Mouse (Mus musculus): ENCODE data around the gene Gm21992. TPM values are rescaled to one million over a fixed set of nuclear protein-coding genes. Genes with fewer than 3 reads are reported as not detected.
"Not testable (repeated sequence)": the region's sequence is repeated elsewhere in the genome, so short reads cannot be mapped to it uniquely, and the experiment has no call there.

The Gm21992 gene
- polyA plus RNA-seq, 1 experiment from 2014 or later, result 47.3 TPM

DNA sequence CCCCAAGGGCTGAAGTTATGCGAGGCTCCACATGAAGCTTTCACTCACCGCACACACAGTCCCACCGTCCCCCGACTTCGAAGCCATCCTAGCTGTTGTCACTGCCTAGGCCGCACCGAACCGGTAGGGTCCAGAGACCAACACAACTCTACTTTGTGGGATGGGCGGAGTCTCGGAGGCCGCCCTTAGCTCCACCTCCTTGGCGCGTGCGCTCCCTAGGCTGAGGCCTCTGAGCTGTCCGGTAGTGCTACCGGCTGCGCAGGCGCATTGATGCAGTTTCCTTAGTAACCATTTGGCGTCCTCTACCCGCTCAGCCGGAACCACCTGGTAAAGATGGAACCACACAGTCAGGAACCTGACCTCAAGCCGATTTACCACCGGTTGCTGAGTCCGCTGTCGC is 27.7 kb upstream of the Gm21992 start, which contains the start of the genes Ccs and Ccdc87:
TSS of gene Ccs (minus strand) at position 184 of the 400 bp plus-strand sequence.
TSS of gene Ccdc87 (plus strand) at position 218 of the 400 bp plus-strand sequence.
- H3K9ac ChIP-seq (replicated peaks), result peak within 1 kb of the TSS; percentile 73
- H3K27ac ChIP-seq (replicated peaks), result no peak within 1 kb of the TSS; the same call in 1 of the 2 replicates
- ATAC-seq (ENCODE audit: low FRiP score, low read depth), result peak; percentile 97
- under 1% methylated on average over 25 of the region's 25 CpGs for WGBS
- H3K4me3 ChIP-seq, result peak within 1 kb of the TSS; percentile 62
- H3K27me3 ChIP-seq, result peaks cover 31% of the 10 kb centered on the region
- H3K36me3 ChIP-seq, result no peaks in the 10 kb centered on the region
- peak within 1 kb of the TSS; percentile 97 for H3K4me2 ChIP-seq (replicated peaks)
- H3K9me3 ChIP-seq, result no peaks in the 10 kb centered on the region
- peaks cover 19% of the 10 kb centered on the region for H3K4me1 ChIP-seq

DNA sequence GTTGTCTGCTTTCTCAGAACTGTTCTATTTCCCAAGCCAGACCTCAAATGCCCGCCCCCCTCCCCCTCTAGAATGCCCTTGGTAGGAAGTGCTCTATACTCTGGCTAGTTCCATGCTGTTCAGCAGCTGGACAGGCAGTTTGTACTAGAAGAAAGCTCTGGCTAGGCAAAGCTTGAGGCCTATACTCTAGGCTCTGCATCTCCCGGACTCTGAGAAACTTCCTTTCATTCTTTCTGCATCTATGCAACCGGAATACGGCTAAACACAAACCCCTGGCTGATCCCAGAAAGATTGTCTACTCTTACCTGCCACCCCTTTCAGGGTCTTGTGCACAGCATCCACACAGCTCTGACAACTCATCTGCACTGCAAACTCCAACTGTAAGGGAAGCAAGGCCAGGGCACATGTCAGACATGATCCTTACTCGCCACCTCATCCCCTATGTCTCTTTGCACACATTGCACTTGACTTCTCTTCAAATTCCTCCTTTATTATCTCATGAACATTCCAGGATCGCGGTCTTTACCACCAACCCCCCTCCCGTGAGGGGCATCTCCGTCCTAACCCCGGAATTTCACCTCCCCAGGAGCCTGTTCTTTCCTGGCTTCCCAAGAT is 27.2 kb upstream of the Gm21992 start:
- Histone ChIP-seq H3K4me3 (peak overlapping the region; percentile 62), H3K9ac (replicated peaks) (peak overlapping the region; percentile 73), H3K4me1 (peaks cover 19% of the 10 kb centered on the region), H3K4me2 (replicated peaks) (peak overlapping the region; percentile 97), H3K9me3 (no peaks in the 10 kb centered on the region), H3K27ac (replicated peaks) (no peak overlapping the region; the same call in 1 of the 2 replicates), H3K36me3 (no peaks in the 10 kb centered on the region), H3K27me3 (peaks cover 31% of the 10 kb centered on the region)
- 34% methylated on average over 10 of the region's 10 CpGs for WGBS
- peak; percentile 39; the same call in 1 of the 2 replicates for ATAC-seq (ENCODE audit: low FRiP score, low read depth)

DNA sequence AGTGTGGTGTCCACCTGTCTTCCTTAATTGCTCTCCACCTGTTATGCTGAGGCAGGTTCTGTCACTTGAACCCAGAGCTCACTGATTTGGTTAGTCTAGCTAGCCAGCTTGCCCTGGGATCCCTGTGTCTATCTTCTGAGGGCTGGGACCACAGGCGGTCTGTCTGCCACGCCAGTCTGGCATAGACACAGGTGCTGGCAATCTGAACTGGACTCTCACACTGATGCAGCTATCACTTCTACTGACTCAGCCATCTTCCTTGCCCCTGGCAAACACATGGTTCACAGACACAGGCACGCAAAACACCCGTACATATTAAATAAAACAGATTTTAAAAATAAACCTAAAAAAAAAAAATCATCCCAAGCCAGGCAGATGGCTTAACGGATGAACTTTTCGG is 25.6 kb upstream of the Gm21992 start:
- peaks cover 9% of the 10 kb centered on the region; the same call in 1 of the 2 replicates for H3K36me3 ChIP-seq
- no peak overlapping the region for H3K4me2 ChIP-seq (replicated peaks)
- H3K4me3 ChIP-seq, result no peak overlapping the region
- no peaks in the 10 kb centered on the region for H3K9me3 ChIP-seq
- H3K27ac ChIP-seq (replicated peaks), result no peak overlapping the region
- H3K27me3 ChIP-seq, result peaks cover 27% of the 10 kb centered on the region
- peaks cover 26% of the 10 kb centered on the region for H3K4me1 ChIP-seq
- H3K9ac ChIP-seq (replicated peaks), result no peak overlapping the region
- 91% methylated on average over 6 of the region's 6 CpGs for WGBS
- ATAC-seq (ENCODE audit: low FRiP score, low read depth), result no peak

DNA sequence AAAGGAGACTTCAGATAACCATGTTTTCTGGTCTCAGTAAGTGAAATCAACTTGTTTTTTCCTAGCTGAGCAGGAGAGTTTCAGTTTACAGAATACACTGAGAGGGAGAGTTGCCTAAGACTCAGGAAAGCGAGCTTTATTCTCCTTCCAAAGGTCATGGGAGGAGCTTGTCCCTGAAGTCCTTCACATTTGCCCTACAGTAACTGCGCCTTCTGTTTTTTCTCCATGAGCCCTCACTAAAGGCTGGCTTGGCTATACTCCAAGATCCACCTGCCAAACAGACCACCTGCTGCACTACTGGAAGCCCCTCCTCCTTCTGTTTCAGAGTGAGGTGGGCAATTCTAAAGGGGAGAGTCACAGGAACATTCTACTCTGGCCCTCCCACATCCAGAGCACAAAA is 24.7 kb upstream of the Gm21992 start:
- peaks cover 27% of the 10 kb centered on the region for H3K4me1 ChIP-seq
- ATAC-seq (ENCODE audit: low FRiP score, low read depth), result no peak
- H3K4me3 ChIP-seq, result no peak overlapping the region
- no peaks in the 10 kb centered on the region for H3K9me3 ChIP-seq
- H3K4me2 ChIP-seq (replicated peaks), result no peak overlapping the region
- 87% methylated on average over 2 of the region's 2 CpGs for WGBS
- no peak overlapping the region for H3K9ac ChIP-seq (replicated peaks)
- no peak overlapping the region for H3K27ac ChIP-seq (replicated peaks)
- H3K36me3 ChIP-seq, result peaks cover 9% of the 10 kb centered on the region; the same call in 1 of the 2 replicates
- H3K27me3 ChIP-seq, result peaks cover 17% of the 10 kb centered on the region

GRCm38 (mm10) chr19:4833977-4834376 is 22.6 kb upstream of the Gm21992 start:
- Histone ChIP-seq H3K9ac (replicated peaks) (no peak overlapping the region), H3K4me2 (replicated peaks) (no peak overlapping the region), H3K36me3 (peaks cover 9% of the 10 kb centered on the region; the same call in 1 of the 2 replicates), H3K27ac (replicated peaks) (no peak overlapping the region), H3K4me1 (peaks cover 21% of the 10 kb centered on the region), H3K27me3 (no peaks in the 10 kb centered on the region), H3K9me3 (no peaks in the 10 kb centered on the region), H3K4me3 (no peak overlapping the region)
- 88% methylated on average over 8 of the region's 8 CpGs for WGBS
- ATAC-seq (ENCODE audit: low FRiP score, low read depth), result no peak

DNA sequence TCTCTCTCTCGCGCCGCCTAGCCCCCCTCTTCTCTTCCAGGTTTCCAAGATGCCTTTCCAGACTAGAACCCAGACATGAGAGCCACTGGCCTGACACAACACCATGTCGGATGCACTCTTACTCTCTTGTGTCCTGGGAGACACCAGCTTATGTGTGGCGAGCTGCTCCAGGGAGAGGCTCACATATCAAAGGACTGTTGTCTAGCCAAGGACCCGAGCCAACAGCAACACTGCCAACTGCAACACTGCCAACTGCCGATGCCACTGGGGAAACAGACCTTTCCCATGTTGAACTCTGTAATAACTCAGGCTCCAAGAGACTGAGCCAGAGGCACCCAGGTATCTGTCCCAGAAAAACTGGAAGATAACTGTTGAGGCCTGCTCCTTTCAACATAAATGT is 17.7 kb upstream of the Gm21992 start:
- WGBS, result 72% methylated on average over 7 of the region's 7 CpGs
- Histone ChIP-seq H3K4me1 (peaks cover 8% of the 10 kb centered on the region), H3K36me3 (peaks cover 24% of the 10 kb centered on the region), H3K4me3 (no peak overlapping the region), H3K9me3 (no peaks in the 10 kb centered on the region), H3K4me2 (replicated peaks) (no peak overlapping the region), H3K9ac (replicated peaks) (no peak overlapping the region), H3K27ac (replicated peaks) (no peak overlapping the region), H3K27me3 (no peaks in the 10 kb centered on the region)
- no peak for ATAC-seq (ENCODE audit: low FRiP score, low read depth)

DNA sequence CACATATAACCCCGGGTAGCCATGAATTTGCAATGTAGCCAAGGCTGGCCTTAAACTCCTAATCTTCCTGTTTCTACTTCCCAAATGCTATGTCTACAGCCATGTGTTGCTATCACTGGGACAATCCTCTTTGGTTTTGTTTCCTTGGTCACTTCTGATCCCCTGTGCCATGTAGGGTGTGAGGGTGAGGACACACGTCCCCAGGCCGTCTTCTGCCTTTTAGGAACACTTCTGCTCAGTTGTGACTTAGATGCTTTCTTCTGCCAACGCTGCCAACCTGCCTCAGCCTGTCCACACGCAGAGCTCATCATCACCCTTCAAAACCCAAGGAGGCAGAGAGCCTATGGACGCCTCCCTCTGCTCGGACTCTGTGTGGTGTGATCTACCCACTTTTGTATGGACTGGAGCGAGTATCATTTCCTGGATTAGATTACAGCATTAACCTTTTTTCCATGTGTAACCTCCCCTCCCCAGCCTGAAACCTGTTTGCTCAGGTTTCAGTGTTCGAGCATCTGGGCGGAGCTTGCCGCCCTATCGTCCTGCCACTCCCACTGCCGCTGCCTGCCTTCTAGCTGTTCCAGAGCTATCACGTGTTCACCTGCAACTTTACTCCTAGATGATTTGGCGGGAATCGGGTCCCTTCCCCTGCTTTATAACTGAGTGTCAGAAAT is 17.2 kb upstream of the Gm21992 start:
- H3K36me3 ChIP-seq, result peaks cover 24% of the 10 kb centered on the region
- H3K4me3 ChIP-seq, result no peak overlapping the region
- H3K4me1 ChIP-seq, result peaks cover 8% of the 10 kb centered on the region
- 66% methylated on average over 16 of the region's 16 CpGs for WGBS
- no peak overlapping the region for H3K9ac ChIP-seq (replicated peaks)
- H3K27me3 ChIP-seq, result no peaks in the 10 kb centered on the region
- H3K4me2 ChIP-seq (replicated peaks), result no peak overlapping the region
- no peaks in the 10 kb centered on the region for H3K9me3 ChIP-seq
- H3K27ac ChIP-seq (replicated peaks), result no peak overlapping the region
- ATAC-seq (ENCODE audit: low FRiP score, low read depth), result no peak

- H3K4me2 ChIP-seq (replicated peaks), result no peak overlapping the region
- no peaks in the 10 kb centered on the region for H3K4me1 ChIP-seq
- no peak overlapping the region for H3K9ac ChIP-seq (replicated peaks)
- H3K27me3 ChIP-seq, result no peaks in the 10 kb centered on the region
- H3K27ac ChIP-seq (replicated peaks), result no peak overlapping the region
- no peak overlapping the region for H3K4me3 ChIP-seq
- WGBS, result 86% methylated on average over 5 of the region's 5 CpGs
- ATAC-seq (ENCODE audit: low FRiP score, low read depth), result no peak
- peaks cover 15% of the 10 kb centered on the region for H3K36me3 ChIP-seq
- no peaks in the 10 kb centered on the region for H3K9me3 ChIP-seq
Measured at GRCm38 (mm10) chr19:4820678-4821303, 9.4 kb upstream of the Gm21992 start.

DNA sequence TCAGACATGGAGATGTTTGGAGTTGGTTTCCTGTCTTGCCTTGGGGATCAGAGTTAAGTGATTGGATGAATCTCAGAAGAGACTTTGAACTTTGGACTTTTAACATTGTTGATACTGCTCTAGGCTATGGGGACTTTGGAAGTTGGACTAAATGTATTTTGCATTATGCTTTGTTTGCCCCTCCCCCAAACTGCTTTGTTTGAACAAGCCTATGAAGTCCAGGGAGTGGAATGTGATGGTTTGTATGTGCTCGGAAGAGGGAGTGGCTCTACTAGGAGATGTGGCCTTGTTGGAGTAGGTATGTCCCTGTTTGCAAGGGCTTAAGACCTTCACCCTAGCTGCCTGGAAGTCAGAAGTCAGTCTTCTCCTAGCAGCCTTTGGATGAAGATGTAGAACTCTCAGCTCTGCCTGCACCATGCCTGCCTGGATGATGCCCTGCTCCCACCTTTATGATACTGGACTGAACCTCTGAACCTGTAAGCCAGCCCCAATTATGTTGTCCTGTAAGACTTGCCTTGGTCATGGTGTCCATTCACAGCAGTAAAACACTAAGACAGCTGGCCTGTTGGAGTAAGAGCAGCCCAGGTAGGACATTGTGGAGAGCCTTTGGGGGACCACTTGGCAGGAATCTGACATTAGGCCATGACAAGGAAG is 5.9 kb upstream of the Gm21992 start:
- H3K4me2 ChIP-seq (replicated peaks), result no peak overlapping the region
- H3K9ac ChIP-seq (replicated peaks), result no peak overlapping the region
- no peaks in the 10 kb centered on the region for H3K4me1 ChIP-seq
- WGBS, result 81% methylated on average over 1 of the region's 1 CpGs
- ATAC-seq (ENCODE audit: low FRiP score, low read depth), result no peak
- H3K27me3 ChIP-seq, result no peaks in the 10 kb centered on the region
- H3K4me3 ChIP-seq, result no peak overlapping the region
- no peaks in the 10 kb centered on the region for H3K36me3 ChIP-seq
- H3K9me3 ChIP-seq, result no peaks in the 10 kb centered on the region
- H3K27ac ChIP-seq (replicated peaks), result no peak overlapping the region

- no peak overlapping the region for H3K4me3 ChIP-seq
- H3K27ac ChIP-seq (replicated peaks), result no peak overlapping the region
- no peak for ATAC-seq (ENCODE audit: low FRiP score, low read depth)
- peaks cover 20% of the 10 kb centered on the region for H3K4me1 ChIP-seq
- WGBS, result 87% methylated on average over 6 of the region's 6 CpGs
- H3K27me3 ChIP-seq, result no peaks in the 10 kb centered on the region
- H3K4me2 ChIP-seq (replicated peaks), result no peak overlapping the region
- H3K9me3 ChIP-seq, result no peaks in the 10 kb centered on the region
- H3K36me3 ChIP-seq, result no peaks in the 10 kb centered on the region
- no peak overlapping the region for H3K9ac ChIP-seq (replicated peaks)
Measured at GRCm38 (mm10) chr19:4813015-4813414, 1.6 kb upstream of the Gm21992 start.

DNA sequence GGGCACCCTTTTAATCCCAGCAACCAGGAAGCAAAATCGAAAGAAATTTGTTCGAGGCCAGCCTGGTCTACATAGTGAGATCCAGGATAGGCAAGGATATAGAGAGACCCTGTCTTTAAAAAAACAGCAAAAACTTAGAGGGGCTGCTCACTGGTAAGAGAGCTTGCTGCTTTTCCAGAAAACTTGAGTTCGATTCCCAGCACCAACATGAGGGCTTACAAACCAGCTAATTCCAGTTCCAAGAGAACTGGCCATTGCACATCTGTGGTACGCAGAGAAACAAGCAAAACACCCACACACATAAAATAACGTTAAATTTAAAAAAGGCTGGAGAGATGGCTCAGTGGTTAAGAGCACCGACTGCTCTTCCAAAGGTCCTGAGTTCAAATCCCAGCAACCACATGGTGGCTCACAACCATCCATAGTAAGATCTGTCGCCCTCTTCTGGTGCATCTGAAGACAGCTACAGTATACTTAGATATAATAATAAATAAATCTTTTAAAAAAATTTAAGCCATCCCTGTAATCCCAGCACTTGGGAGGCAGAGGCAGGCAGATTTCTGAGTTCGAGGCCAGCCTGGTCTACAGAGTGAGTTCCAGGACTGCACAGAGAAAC is 1.0 kb upstream of the Gm21992 start:
- not testable (repeated sequence) for H3K9me3 ChIP-seq; ATAC-seq (ENCODE audit: low FRiP score, low read depth); H3K27me3 ChIP-seq; H3K36me3 ChIP-seq
- H3K9ac ChIP-seq (replicated peaks), result peak overlapping the region; percentile 72
- peak overlapping the region; percentile 87 for H3K4me3 ChIP-seq
- peak overlapping the region; percentile 95 for H3K4me2 ChIP-seq (replicated peaks)
- H3K4me1 ChIP-seq, result peaks cover 22% of the 10 kb centered on the region
- WGBS, result 80% methylated on average over 8 of the region's 8 CpGs
- peak overlapping the region; percentile 91 for H3K27ac ChIP-seq (replicated peaks)

All from midbrain, embryonic 12.5 days (tissue).